Mouse (Mus musculus): ENCODE measurements around the gene Agfg2.
"Not testable (repeated sequence)": the region's sequence is repeated elsewhere in the genome, so short reads cannot be mapped to it uniquely, and the experiment has no call there.

Gene Agfg2

DNA sequence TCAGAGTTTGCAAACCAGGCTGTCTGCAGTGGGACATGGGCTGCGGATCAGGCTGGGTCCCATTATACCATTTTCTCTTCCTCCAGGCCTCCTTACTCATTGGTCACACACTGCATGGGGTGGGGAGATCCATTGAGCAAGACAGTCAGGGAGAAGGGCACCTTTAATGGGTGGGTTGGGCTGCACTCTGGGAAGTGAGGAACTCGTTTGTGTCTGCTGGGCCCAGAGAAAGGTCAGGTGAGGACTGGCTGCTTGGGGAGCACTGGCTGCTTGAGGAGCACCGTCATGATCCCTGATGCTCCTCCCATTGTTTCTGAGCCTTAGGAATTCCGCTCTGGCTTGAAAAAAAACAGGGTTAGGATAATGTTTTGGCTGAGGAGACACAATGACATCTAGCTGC lies 41.6 kb downstream of the Agfg2 start:
- DNase-seq = no peak

DNA sequence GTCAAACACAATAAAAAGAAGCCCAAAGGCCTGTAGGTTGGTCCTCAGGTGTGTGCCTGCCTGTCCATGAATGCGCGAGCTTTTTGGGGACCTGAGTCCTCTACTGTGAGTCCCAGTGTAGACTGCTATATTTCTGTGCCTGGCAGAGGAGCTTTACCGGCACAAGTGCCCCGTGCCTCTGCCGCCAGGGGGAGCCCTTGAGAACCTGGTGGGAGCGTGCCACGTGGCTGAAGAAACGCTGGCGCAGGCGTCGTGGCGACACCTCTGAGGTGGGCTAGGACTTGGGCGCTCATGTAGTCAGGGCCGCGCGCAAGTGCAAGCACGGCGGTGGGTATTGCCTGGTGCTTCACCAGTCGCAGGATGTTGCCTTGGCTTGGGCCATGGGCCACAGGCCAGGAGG lies 43.5 kb downstream of the Agfg2 start, which contains the start of gene Sap25:
Gene Sap25, plus strand, starts transcription at position 281 of the 400 bp plus-strand sequence.
- no peak for DNase-seq

DNA sequence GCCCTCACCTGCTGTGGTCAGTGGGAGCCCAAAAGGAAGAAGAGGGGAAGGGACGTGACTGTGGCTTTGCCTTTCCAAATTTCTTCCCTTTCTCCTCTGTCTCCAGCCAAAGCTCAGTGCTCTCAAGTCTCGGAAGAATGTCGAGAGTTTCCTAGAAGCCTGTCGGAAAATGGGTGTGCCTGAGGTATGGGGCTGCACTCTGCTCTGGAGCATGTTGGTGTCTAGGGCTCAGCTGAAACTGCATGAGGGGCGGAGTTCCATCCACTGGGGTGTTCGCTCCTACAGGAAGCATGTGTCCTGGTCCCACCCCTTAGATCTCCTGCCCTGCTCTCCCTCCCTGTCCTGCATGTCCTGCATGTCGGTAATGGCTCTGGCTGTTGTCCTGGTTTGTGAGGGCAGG lies 45.1 kb downstream of the Agfg2 start:
- no peak for DNase-seq

DNA sequence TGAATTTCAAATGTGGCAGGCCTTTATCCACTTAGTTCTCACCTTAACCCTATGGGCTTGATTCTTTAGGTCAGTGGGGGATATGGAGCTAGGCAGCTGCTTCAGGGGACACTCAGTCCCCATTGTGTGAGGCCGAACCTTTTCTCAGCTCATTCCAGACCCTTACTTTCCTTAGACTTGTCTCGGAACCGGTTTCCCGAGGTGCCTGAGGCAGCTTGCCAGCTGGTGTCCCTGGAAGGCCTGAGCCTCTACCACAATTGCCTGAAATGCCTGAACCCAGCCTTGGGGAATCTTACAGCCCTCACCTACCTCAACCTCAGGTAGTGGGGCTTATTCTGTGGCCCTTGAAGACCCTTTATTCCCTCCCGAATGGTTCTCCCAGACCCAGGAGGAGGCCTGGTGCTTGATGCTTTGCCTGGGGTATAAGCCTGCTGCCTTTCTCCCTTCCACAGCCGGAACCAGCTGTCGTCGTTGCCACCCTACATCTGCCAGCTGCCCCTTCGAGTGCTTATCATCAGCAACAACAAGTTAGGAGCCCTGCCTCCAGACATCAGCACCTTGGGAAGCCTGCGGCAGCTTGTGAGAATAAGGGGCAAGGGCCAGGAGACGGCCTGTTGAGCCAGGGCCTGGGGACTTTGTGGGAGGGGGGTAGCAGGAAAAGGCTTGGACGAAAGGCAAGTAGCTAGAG lies 51.0 kb downstream of the Agfg2 start:
- DNase-seq = no peak

DNA sequence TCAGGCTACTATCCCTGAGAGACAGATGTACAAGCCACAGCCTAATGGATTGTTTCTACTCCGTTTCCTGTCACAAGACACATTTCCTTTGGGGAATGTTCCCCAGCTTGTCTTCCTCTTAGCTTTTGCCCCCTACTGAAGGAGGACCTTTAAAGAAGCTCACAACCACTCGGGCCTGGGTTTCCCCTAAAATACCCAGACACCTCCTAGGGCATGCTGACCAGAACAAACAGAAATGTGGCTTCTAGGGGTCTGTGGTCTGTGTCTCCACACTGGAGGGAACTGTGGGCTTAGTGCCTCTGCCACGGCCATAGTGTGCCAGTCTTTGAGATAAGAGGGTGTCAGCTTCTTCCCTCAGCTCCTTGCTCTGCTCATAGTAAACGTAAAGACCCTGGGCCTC lies 52.9 kb downstream of the Agfg2 start:
- DNase-seq = no peak

DNA sequence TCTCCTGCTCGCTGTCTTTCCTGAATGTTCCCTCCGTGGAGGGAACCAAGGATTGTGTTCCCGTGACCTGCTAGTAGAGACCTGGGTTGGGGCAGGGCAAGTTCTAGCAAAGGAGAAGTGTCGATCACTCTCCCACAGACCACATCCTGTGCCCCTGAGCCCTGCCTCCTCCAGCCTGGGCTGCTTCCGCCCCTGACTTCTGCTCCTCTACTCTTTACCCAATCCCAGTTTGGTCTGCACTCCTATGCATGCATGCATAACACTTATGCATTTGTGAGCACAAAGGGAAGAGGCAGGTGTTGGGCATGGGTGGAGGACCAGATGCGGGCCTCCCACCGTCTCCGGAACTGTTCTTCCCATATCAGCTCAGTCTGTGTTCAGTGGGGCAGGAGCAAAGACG lies 53.4 kb downstream of the Agfg2 start:
- no peak for DNase-seq

DNA sequence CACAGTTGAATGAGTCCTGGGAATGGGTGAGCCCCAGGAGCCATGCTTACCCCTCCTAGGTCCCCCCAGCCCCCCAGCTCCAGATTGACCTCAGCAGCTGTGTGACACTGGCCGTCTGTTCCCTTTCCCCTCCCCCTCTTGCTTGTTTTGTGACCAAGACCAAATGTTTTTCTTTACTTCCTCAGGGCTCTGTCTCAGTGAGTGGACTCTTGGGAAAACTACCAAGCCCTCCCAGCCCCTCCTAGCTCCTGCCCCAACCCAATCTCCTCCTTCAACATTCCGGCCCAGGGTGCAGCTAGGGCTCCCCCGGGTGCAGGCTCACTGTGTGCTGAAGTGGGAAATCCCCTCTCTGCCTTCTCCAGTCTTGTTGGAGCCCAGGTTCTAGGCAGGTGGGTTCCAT lies 53.9 kb downstream of the Agfg2 start:
- no peak for DNase-seq

DNA sequence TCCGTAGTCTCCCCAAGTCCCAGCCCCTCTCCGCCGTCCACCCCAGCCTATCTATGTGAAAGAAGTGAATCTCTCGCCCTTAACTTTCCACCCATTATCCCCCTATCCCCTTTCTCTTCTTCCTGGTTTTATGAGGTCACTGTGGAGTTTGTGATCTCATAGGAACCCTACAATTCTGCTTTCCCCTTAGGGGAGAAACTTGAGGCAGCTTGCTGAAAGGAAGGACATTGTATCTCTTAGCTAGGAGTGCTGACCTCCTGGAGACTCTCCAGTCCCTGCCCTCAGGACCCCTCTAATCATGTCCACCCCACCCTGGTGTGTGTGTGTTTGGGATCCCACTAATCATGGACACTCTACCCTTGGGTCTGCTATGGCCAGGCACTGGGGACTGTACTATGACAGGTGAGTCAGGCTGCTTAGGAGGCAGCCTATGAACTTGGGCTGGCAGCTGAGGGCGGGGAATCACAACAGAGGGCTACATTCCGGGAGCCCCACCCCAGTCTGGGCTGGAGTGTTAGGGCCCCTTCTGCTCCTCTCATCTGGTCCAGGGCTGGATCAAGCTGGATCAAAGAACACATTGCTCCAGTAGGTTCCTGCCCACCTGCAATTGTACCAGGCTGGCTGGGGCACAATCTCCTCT lies 54.5 kb downstream of the Agfg2 start:
- peak; percentile 49 for DNase-seq

DNA sequence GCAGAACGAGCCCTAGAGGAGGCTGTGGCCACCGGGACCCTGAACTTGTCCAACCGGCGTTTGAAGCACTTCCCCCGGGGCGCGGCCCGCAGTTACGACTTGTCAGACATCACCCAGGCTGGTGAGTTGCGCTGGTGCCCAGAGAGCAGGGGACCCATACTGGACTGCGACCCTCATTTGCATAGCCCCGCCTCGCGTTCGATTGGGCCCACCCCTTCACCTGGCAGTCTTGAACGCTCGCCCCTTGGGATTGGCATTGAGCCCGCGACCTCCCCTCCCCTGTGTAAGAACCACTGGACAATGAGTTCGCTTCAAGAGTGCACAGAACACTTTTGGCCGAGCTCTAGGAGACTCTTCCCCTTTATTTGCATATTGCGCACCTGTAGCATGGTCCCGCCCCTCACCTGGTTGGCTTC lies 55.2 kb downstream of the Agfg2 start:
- DNase-seq = no peak

DNA sequence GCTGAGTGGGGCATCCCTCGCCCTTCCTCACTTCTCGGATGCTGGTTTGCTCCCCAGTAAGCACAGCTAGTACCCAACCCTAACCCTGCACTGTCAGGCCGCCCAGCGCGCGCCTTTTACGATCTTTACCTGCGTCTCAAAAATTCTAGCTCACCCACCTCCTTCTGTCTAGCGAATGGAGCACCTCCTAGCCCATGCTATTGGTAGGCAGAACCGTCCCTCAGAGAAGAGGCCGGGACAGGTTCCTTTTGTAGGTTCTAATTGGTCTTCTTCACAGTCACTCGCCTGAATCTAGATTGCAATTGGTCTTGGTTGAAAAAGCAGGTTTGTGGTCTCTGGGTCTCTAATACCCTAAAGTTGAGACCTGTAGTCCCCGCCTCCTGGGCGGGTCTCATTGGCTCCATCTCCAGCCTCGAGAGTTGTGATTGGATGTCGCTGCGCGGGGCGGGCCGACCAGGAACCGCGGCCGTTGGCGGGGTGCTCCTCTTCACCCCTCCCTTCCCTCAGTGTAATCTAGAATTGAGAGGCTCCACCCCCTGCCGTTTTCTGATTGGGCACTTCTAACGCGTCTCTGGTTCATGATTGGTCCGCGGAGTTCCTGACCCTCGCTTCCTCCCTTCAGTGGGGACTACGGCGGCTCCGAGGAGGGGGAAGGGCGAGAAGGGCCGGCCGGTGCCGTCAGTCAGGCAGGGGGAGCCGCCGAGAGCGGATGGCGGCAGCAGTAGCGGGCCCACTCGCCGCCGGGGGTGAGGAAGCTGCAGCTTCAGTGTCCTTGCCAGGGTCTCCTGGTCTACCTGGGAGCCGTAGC lies 55.8 kb downstream of the Agfg2 start, which contains the start of the genes Fbxo24, Lrch4 and Gm20605:
Gene Fbxo24, minus strand, starts transcription at position 505 of the 808 bp plus-strand sequence.
Gene Lrch4, plus strand, starts transcription at position 624 of the 808 bp plus-strand sequence.
Gene Gm20605, plus strand, starts transcription at position 678 of the 808 bp plus-strand sequence.
- peak; percentile 100 for DNase-seq

DNA sequence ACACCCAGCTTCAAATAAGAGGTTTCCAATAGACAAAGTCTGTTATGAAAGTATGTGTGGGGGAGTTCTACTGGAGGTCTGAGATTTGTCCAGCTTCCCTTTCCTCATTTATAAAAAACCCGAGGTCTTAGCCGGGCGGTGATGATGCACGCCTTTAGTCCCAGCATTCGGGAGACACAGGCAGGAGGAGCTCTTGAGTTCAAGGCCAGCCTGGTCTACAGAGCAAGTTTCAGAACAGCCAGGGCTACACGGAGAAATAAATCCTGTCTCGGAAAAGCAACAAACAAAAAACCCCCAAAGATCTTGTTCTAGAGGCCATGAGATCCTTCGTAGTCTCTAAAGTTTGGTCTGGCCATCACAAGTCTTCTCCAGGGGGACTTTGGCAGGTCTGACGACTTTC lies 56.5 kb downstream of the Agfg2 start:
- DNase-seq = no peak

DNA sequence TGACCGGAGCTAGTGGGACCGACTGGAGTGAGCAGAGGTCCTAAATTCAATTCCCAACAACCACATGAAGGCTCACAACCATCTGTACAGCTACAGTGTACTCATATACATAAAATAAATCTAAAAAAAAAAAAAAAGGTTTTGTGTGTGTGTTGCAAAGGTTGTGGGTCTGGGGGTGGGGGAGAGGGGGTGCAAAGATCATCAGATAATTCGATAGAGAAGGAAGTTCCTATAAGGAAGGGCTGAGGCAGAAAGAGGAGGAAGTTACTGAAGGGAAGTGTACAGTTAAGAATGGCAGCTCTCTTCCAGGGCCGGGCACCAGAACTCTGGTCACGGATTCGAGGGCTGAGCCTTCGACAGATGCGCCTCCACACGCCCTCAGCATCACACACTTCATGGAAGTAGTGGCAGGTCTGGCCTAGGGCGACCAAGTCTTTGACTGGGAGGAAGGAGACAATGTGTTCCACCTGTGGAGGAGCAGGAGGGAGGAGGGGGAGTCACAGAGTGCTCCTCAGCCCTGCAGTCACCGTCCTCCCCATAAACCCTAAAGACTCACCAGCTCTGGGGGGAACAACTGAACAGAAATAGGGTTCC lies 60.5 kb downstream of the Agfg2 start:
- DNase-seq = no peak

DNA sequence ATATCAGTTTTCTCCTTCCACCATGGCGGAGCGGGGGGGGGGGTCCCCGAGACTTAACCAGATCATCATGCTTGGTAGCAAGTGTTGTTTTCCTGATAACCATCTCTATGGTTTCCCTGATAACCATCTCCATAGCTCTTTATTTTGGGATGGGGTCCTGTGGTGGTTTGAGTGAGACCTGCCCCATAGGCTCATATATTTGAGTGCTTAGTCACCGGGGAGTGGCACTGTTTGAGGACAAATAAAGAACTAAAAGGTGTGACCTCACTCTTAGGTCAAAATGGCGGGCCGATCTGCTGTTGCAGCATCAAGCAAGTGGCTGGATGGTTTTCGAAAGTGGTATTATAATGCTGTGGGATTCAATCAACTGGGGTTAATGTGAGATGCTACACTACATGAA lies 69.2 kb downstream of the Agfg2 start:
- DNase-seq = no peak

DNA sequence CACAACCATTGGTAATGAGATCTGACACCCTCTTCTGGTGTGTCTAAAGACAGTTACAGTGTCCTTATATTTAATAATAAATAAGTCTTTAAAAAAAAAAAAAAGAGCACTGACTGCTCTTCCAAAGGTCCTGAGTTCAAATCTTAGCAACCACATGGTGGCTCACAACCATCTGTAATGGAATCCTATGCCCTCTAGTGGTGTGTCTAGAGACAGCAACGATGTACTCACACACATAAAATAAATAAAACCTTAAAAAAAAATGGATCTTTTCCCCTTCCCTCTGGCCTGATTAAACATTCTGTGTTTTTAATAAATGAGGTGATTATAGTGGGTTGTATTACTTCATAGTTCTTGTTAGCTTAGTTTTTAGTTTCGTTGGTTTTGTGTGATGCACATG lies 69.6 kb downstream of the Agfg2 start:
- DNase-seq = not testable (repeated sequence)

DNA sequence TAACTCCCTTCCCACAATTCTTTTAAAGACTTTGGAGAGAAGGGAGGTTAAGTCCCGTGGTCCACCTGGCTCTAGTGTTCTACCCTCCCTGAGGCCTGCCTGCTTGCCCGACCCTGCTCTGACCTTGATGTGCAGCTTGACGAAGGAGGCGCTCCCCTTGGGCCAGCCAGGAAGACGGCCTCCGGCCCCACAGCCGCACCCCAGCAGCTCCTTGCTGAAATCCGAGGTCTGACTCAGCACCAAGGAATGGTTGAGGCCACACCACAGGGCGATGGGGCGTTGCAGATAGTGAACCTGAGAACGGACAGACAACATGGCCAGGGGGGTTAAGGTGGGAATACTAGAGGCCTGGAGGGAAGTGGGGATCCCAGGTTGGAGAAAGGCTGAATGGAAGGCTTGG lies 71.0 kb downstream of the Agfg2 start, which contains the start of gene Pcolce:
Gene Pcolce, minus strand, starts transcription at position 235 of the 400 bp plus-strand sequence.
- DNase-seq = no peak

DNA sequence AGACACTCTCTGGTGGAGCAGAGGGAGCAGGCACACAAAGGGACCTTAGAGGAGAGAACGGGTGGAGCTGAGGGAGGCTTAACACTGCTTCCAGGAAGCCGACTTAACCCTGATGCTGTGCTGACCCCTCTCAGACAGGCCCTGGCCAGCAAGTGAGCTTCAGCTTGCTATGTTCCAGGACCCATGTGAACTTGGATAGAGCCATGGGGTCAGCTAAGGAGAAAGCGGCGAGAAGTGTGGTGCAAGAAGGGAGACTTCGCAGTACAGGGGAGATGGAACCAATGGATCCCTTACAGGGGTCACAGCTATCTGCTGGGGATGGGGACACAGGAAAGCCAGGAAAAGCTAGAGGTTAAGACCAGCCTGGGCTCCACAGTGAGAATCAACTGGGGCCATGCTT lies 71.5 kb downstream of the Agfg2 start:
- DNase-seq = no peak

DNA sequence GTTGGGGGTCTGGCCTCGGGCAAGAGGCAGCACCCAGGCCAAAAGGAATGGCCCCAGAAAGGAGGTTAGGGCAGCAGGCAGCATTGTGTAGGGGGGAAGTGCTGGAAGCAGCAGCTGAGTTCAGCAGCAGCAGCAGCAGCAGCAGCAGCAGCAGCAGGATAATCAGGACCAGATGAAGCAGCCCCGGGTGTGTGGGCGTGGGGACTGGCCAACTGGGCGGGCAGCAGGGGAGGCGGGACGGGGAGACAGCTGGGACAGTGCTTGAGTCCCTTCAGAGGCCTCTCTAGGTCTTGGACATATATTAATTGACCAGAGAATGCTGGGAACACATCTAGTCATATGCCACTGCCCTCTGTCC lies 73.3 kb downstream of the Agfg2 start:
- DNase-seq = no peak

DNA sequence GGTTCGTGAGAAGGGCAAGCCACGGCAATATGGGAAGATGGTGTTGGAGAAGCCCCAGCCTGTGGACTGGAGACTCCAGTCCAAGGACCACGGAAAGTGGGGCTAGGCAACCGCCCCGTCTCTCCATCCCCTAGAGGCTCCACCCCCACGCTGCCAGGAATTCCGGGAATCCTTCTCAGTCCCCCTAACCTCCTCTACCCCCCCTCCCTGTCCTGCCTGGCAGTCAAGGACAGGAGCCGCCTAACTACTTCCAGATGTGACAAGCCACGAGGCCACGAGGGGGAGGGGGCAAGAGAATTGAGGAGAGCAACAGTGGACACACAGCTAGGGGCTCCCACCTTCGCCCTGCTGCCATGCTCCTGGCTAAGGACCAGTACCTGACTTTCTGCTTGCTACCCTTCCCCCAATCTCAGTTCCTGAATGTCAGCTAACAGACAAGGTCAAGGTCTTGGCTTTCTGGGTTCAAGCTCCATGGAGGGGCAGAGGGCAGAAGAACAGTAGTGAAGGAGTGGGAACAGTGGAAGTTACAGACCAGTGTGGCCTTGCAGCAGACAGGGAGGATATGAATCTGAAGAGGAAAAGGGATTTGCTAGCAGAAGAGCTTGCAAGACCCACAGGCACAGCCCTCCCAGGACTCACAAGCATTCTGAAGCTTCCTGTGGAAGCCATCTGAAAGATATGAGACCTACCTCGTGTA lies 73.8 kb downstream of the Agfg2 start:
- no peak for DNase-seq

DNA sequence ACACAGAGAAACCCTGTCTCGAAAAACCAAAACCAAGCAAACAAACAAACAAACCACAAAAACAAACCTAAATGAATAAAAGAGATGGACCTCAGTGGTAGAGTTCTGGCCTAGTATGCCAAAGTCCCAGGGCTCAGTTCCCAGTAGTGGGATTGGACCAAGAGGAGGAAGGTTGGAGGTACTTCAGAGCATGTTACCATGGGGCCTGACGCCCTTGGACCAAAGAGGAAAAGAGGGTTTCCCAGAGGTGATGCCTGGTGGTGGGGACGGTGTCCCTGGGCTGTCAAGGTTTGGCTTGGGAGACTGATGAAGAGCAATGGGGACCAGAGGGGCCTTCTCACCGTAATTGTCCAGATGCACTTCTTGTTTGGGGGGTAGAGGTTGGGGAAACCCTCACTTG lies 74.5 kb downstream of the Agfg2 start:
- DNase-seq = no peak

DNA sequence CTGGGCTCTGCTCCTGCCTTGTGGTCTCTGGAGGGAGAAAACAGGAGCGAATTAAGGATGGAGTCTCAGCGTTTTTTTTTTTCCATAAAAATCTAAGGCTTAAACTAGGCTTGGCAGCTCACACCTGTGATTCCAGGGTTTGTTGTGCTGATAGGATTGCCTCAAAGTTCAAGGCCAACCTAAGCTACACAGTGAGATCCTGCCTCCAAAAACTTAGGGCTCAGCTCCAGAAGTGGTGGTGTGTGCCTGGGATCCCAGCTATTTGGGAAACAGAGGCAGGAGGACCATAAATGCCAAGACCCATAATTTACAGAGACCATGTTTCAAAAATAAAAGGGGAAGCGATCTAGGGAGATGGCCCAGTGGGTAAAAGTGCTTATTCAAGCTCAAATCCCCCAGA lies 75.2 kb downstream of the Agfg2 start:
- DNase-seq = no peak

DNA sequence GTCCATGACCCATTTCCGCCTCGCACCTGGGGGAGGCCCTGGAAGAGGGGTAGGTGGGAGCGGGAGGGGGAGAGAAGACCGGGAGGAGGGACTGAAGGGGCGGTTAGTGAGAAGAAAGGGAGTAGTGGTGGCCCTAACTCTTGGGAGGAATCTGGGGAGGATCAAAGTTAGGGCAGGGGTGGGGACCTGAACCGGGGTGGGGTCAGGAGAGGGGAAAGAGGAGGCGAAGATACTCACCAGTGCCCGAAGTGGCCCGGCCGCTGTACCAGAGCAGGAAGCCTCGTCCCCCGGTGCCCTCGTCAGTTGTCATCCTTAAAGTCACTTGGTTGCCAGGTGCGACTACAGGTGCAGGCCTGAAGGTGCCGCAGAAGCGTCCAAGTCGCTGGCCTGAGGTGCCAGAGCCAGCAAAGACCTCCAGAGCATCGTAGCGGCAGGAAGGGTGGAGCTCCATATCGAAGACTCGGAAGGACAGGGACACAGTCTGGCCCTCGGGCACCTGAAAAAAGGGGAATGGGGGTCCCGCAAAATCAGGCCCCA lies 75.8 kb downstream of the Agfg2 start:
- DNase-seq = no peak

Measured in cerebellum, adult 9-11 months (tissue).